Comparison of ENCODE assay signal across 33 mouse cellular contexts in the genomic region with DNA sequence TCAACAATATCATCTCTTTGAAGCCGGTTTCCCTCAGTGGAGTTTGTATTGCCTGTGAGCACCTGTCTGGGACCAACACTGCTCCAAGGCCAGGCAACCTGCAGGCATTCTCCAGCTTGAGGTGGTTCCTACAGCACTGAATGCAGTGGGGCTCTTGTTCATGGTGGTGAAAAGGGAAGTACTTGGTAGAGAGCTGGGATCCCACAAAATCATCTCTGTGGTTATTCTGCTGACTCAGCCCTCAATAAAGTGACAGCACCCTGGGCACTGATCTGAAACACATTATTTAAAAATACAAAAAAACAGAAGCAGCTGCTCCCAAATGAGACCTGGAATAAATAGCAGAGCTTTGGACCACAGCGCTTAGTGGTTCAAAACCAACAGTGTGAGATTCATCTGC. TPM values are rescaled to one million over a fixed set of nuclear protein-coding genes. Genes with fewer than 3 reads are reported as not detected.
DNase-seq lines count a peak whose midpoint lies in the region; ATAC-seq and TF ChIP-seq lines count a peak whose summit lies in the region.
"Had no signal": no experiment of that assay in that cellular context is flagged by ENCODE, and none has a peak within 500 bp of the region (broad histone marks: within the 10 kb centered on the region; RNA-seq: fewer than 3 reads in every experiment).

No protein-coding gene starts in this region.

- TF ChIP-seq RAD21 in CH12.LX (IDR thresholded peaks at IDR 0.05; ENCODE audit: low read depth, low read length) (no peak), MEL (IDR thresholded peaks at IDR 0.05; ENCODE audit: low read depth, low read length) (no peak)

- no peaks in the 10 kb centered on the region for H3K9me3 ChIP-seq in CH12.LX (replicated peaks; ENCODE audit: low read length)
- H3K9me3 ChIP-seq in MEL (replicated peaks; ENCODE audit: insufficient read depth, low read length), result no peaks in the 10 kb centered on the region
- H3K9me3 ChIP-seq in hindbrain, postnatal 0 days (ENCODE audit: low read length), result no peaks in the 10 kb centered on the region
- H3K9me3 ChIP-seq: forebrain, embryonic 10.5 days; forebrain, embryonic 13.5 days; hindbrain, embryonic 10.5 days; hindbrain, embryonic 13.5 days had no signal

- no peaks in the 10 kb centered on the region for H3K27me3 ChIP-seq in CH12.LX (replicated peaks)
- peaks cover 3 to 13% of the 10 kb centered on the region in 2 experiments for H3K27me3 ChIP-seq in MEL (ENCODE audit: control insufficient read depth in 1 of 2, insufficient read depth in 2 of 2, low read length in 2 of 2)
- H3K27me3 ChIP-seq in hindbrain, postnatal 0 days (ENCODE audit: insufficient read depth, low read length), result no peaks in the 10 kb centered on the region
- H3K27me3 ChIP-seq: forebrain, embryonic 13.5 days; hindbrain, embryonic 13.5 days; Patski had no signal

- peak; percentile 77 for ATAC-seq in granulocyte monocyte progenitor cell, adult 5-6 weeks (replicated peaks; ENCODE audit: poor library complexity, severe bottlenecking)
- peak; percentile 85 for ATAC-seq in megakaryocyte progenitor cell, adult 5-6 weeks (replicated peaks; ENCODE audit: poor library complexity)
- no peak for ATAC-seq in hindbrain, postnatal 0 days
- ATAC-seq: forebrain, embryonic 13.5 days; forebrain, embryonic 16.5 days; hindbrain, embryonic 16.5 days; inflammation-experienced regulatory T-cells, adult 6 months; intestine, postnatal 0 days; Patski had no signal

- H3K9ac ChIP-seq in CH12.LX (ENCODE audit: insufficient read depth, low read depth), result no peak overlapping the region
- H3K9ac ChIP-seq in MEL (ENCODE audit: control insufficient read depth, low read depth, low read length, poor library complexity, severe bottlenecking), result no peak overlapping the region
- H3K9ac ChIP-seq in hindbrain, postnatal 0 days (replicated peaks; ENCODE audit: low read length), result no peak overlapping the region
- H3K9ac ChIP-seq: forebrain, embryonic 13.5 days; hindbrain, embryonic 13.5 days had no signal

- H3K4me2 ChIP-seq in CH12.LX (ENCODE audit: insufficient read depth, low read depth, poor library complexity, severe bottlenecking), result no peak overlapping the region
- H3K4me2 ChIP-seq in hindbrain, postnatal 0 days (ENCODE audit: low read depth, low read length), result no peak overlapping the region
- H3K4me2 ChIP-seq: forebrain, embryonic 13.5 days; heart, embryonic 11.5 days; hindbrain, embryonic 13.5 days had no signal

- H3K27ac ChIP-seq in CH12.LX (ENCODE audit: insufficient read depth, low read depth) (no peak overlapping the region), MEL (ENCODE audit: control insufficient read depth, low read depth, low read length) (no peak overlapping the region)
- no peak overlapping the region for H3K27ac ChIP-seq in hindbrain, postnatal 0 days
- H3K27ac ChIP-seq: forebrain, embryonic 10.5 days; forebrain, embryonic 13.5 days; hindbrain, embryonic 10.5 days; hindbrain, embryonic 13.5 days had no signal

- H3K4me3 ChIP-seq in CH12.LX (replicated peaks in 1 of 3; ENCODE audit: low read depth in 2 of 3, low read length in 2 of 3, poor library complexity in 1 of 3) (no peak overlapping the region), MEL (ENCODE audit: control insufficient read depth in 1 of 2, insufficient read depth in 1 of 2, low read depth in 2 of 2, low read length in 2 of 2) (no peak overlapping the region)
- no peak overlapping the region for H3K4me3 ChIP-seq in hindbrain, postnatal 0 days (ENCODE audit: low read length)
- H3K4me3 ChIP-seq: forebrain, embryonic 10.5 days; forebrain, embryonic 13.5 days; hindbrain, embryonic 10.5 days; hindbrain, embryonic 13.5 days had no signal

- TF ChIP-seq EP300 in CH12.LX (IDR thresholded peaks at IDR 0.05; ENCODE audit: low read length) (no peak), MEL (IDR thresholded peaks at IDR 0.05; ENCODE audit: low read depth in 1 of 2, low read length in 2 of 2) (no peak)

- in situ Hi-C loops in CH12.LX (cut with MboI; ENCODE audit: low pct_ligation_motif_present, low pct_unique_long_range_greater_than_20kb, low sequenced_read_pairs), result no loop called here

- dilution Hi-C loops in CH12.LX (cut with MboI; ENCODE audit: extremely low pct_ligation_motif_present, extremely low pct_unique_long_range_greater_than_20kb, low sequenced_read_pairs), result no loop called here

- TF ChIP-seq POLR2A in CH12.LX (IDR thresholded peaks at IDR 0.05; ENCODE audit: low read depth, low read length) (no peak), MEL (IDR thresholded peaks at IDR 0.05; ENCODE audit: control insufficient read depth in 1 of 2, insufficient read depth in 1 of 2, low read depth in 1 of 2, low read length in 2 of 2, poor library complexity in 1 of 2) (no peak)

- TF ChIP-seq CTCF in CH12.LX (conservative IDR thresholded peaks at IDR 0.05 in 1 of 2, IDR thresholded peaks at IDR 0.05 in 1 of 2; ENCODE audit: low read depth in 2 of 2, low read length in 2 of 2) (no peak), MEL (IDR thresholded peaks at IDR 0.05 in 2 of 3, conservative IDR thresholded peaks at IDR 0.05 in 1 of 3; ENCODE audit: control insufficient read depth in 1 of 3, insufficient read depth in 1 of 3, low read depth in 2 of 3, low read length in 3 of 3, poor library complexity in 1 of 3, severe bottlenecking in 1 of 3) (no peak)
- TF ChIP-seq CTCF in hindbrain, postnatal 0 days (IDR thresholded peaks at IDR 0.05; ENCODE audit: low read depth), result no peak

- H3K4me1 ChIP-seq in CH12.LX (ENCODE audit: control insufficient read depth in 1 of 2, insufficient read depth in 2 of 2) (peaks cover 0 to 6% of the 10 kb centered on the region in 2 experiments; a peak in 1 of 4 replicates), MEL (ENCODE audit: control insufficient read depth in 1 of 2, insufficient read depth in 2 of 2, low read length in 2 of 2) (peaks cover 0 to 4% of the 10 kb centered on the region in 2 experiments; a peak in 1 of 4 replicates)
- 0 out of 2 replicates have a peak, but pooled peaks cover 5% of the 10 kb centered on the region for H3K4me1 ChIP-seq in hindbrain, postnatal 0 days (ENCODE audit: insufficient read depth, low read length)

- H3K36me3 ChIP-seq in CH12.LX (replicated peaks in 1 of 2; ENCODE audit: control insufficient read depth in 1 of 2, insufficient read depth in 1 of 2, low read length in 1 of 2) (peaks cover 71 to 98% of the 10 kb centered on the region in 2 experiments), MEL (ENCODE audit: control insufficient read depth in 1 of 2, insufficient read depth in 2 of 2, low read length in 2 of 2) (no peaks in the 10 kb centered on the region)
- peaks cover 34% of the 10 kb centered on the region for H3K36me3 ChIP-seq in hindbrain, postnatal 0 days (ENCODE audit: insufficient read depth, low read length)

- H3K79me2 ChIP-seq in CH12.LX (replicated peaks; ENCODE audit: control insufficient read depth, extremely low read depth, insufficient read depth, poor library complexity, severe bottlenecking) (no peaks in the 10 kb centered on the region), MEL (ENCODE audit: control insufficient read depth, insufficient read depth, low read length, poor library complexity) (no peaks in the 10 kb centered on the region)

- WGBS in hindbrain, postnatal 0 days, result 94% methylated on average over 2 of the region's 2 CpGs

- DNase-seq in CH12.LX (ENCODE audit: extremely low read depth), result no peak
- DNase-seq in MEL (ENCODE audit: low read depth, low spot score), result peak; percentile 56
- DNase-seq in urinary bladder, postnatal 14 days (ENCODE audit: low spot score), result no peak
- DNase-seq in testis, postnatal 10 days (ENCODE audit: low spot score), result no peak
- DNase-seq in hindbrain, postnatal 0 days (ENCODE audit: low spot score), result no peak
- DNase-seq: adrenal gland, postnatal 10 days; cerebellum, adult 11-12 months; cerebellum, adult 8-10 months; cerebellum, postnatal 10 days; cerebellum, postnatal 36 days; gastrocnemius, postnatal 10 days; gastrocnemius, postnatal 36 days; heart, adult 11 months had no signal

RNA-seq across cellular contexts. Expression of a gene that starts 7.7 kb away (rescaled TPM):
- total RNA-seq in CH12.LX (2012; rRNA removed) (not detected in 2 replicates), CH12.LX (2014; rRNA removed) (not detected in 2 replicates), MEL (2012; rRNA removed) (not detected in 2 replicates)
- polyA plus RNA-seq in CH12.LX (2012; ENCODE audit: insufficient read length, low read depth) (not detected in 2 replicates), MEL (2012; ENCODE audit: insufficient read depth in 1 of 2, insufficient read length in 2 of 2, low read depth in 1 of 2, low replicate concordance in 2 of 2, missing spikeins in 1 of 2) (not detected)
- total RNA-seq in granulocyte monocyte progenitor cell, adult 5-6 weeks (2014; fragmentation: Nextera tagmentation), result not detected in 2 replicates
- total RNA-seq in granulocyte monocyte progenitor cell, adult 5-6 weeks (2017), result not detected in 2 replicates
- total RNA-seq in megakaryocyte progenitor cell, adult 5-6 weeks (2015), result not detected in 2 replicates
- not detected in 2 replicates for total RNA-seq in megakaryocyte progenitor cell, adult 5-6 weeks (2017)
- 0.58 TPM in 1 of 2 replicates, not detected in the other for total RNA-seq in hindbrain, postnatal 0 days (2014; rRNA removed)
- not detected in 2 replicates for polyA plus RNA-seq in hindbrain, postnatal 0 days (2015; fragmentation: Nextera tagmentation; extraction: Ambion mirVana)
- total RNA-seq: adrenal gland, adult 18-20 months; adrenal gland, postnatal 10 days; heart, adult 8-10 months; heart, postnatal 25 days had no signal
- polyA plus RNA-seq: brain, embryonic 14.5 days; embryonic facial prominence, embryonic 11.5 days; embryonic facial prominence, embryonic 14.5 days; forebrain, embryonic 10.5 days; forebrain, embryonic 13.5 days; forebrain, embryonic 16.5 days; heart, embryonic 11.5 days; heart, embryonic 14.5 days; heart, postnatal 0 days; hindbrain, embryonic 10.5 days; hindbrain, embryonic 13.5 days; hindbrain, embryonic 16.5 days; inflammation-experienced regulatory T-cells, adult 6 months; intestine, postnatal 0 days; Patski had no signal

RNA-seq across cellular contexts. Expression of a gene that starts 22.2 kb away (rescaled TPM):
- total RNA-seq in CH12.LX (2012; rRNA removed) (57.9 and 60.5 TPM in 2 replicates), CH12.LX (2014; rRNA removed) (53.3 and 55.4 TPM in 2 replicates), MEL (2012; rRNA removed) (not detected in 2 replicates)
- polyA plus RNA-seq in CH12.LX (2012; ENCODE audit: insufficient read length, low read depth) (62.9 and 69.5 TPM in 2 replicates), MEL (2012; ENCODE audit: insufficient read depth in 1 of 2, insufficient read length in 2 of 2, low read depth in 1 of 2, low replicate concordance in 2 of 2, missing spikeins in 1 of 2) (not detected)
- 52.5 and 87.5 TPM in 2 replicates for total RNA-seq in granulocyte monocyte progenitor cell, adult 5-6 weeks (2014; fragmentation: Nextera tagmentation)
- total RNA-seq in granulocyte monocyte progenitor cell, adult 5-6 weeks (2017), result 34.0 and 38.0 TPM in 2 replicates
- total RNA-seq in megakaryocyte progenitor cell, adult 5-6 weeks (2015), result 58.3 and 101 TPM in 2 replicates
- total RNA-seq in megakaryocyte progenitor cell, adult 5-6 weeks (2017), result 25.2 and 35.2 TPM in 2 replicates
- total RNA-seq in hindbrain, postnatal 0 days (2014; rRNA removed), result 21.6 and 61.1 TPM in 2 replicates
- 48.9 and 51.7 TPM in 2 replicates for polyA plus RNA-seq in hindbrain, postnatal 0 days (2015; fragmentation: Nextera tagmentation; extraction: Ambion mirVana)

RNA-seq across cellular contexts. Expression of a gene that starts 31.4 kb away (rescaled TPM):
- total RNA-seq in CH12.LX (2012; rRNA removed) (not detected in 2 replicates), CH12.LX (2014; rRNA removed) (not detected in 2 replicates), MEL (2012; rRNA removed) (not detected in 2 replicates)
- polyA plus RNA-seq in CH12.LX (2012; ENCODE audit: insufficient read length, low read depth) (not detected in 2 replicates), MEL (2012; ENCODE audit: insufficient read depth in 1 of 2, insufficient read length in 2 of 2, low read depth in 1 of 2, low replicate concordance in 2 of 2, missing spikeins in 1 of 2) (not detected)
- total RNA-seq in granulocyte monocyte progenitor cell, adult 5-6 weeks (2014; fragmentation: Nextera tagmentation), result not detected in 2 replicates
- not detected in 2 replicates for total RNA-seq in granulocyte monocyte progenitor cell, adult 5-6 weeks (2017)
- total RNA-seq in megakaryocyte progenitor cell, adult 5-6 weeks (2015), result not detected in 2 replicates
- total RNA-seq in megakaryocyte progenitor cell, adult 5-6 weeks (2017), result not detected in 2 replicates
- total RNA-seq in hindbrain, postnatal 0 days (2014; rRNA removed), result 38.5 and 51.4 TPM in 2 replicates
- polyA plus RNA-seq in hindbrain, postnatal 0 days (2015; fragmentation: Nextera tagmentation; extraction: Ambion mirVana), result 16.4 and 17.4 TPM in 2 replicates
- polyA plus RNA-seq: inflammation-experienced regulatory T-cells, adult 6 months had no signal

Comparison
In these comparisons a context has a peak if more than half of its experiments do, and no peak if none do; other contexts are left out.
1. RNA of a gene that starts 22.2 kb away (total RNA-seq): 25.2 to 101 TPM in megakaryocyte progenitor cell, adult 5-6 weeks, 21.6 to 61.1 TPM in hindbrain, postnatal 0 days, 53.3 to 60.5 TPM in CH12.LX and 34.0 to 87.5 TPM in granulocyte monocyte progenitor cell, adult 5-6 weeks; not detected in MEL; every median in the first group is over 10 times any median in the second.
2. RNA of a gene that starts 31.4 kb away (total RNA-seq): 38.5 to 51.4 TPM in hindbrain, postnatal 0 days; not detected in CH12.LX, not detected in MEL, not detected in granulocyte monocyte progenitor cell, adult 5-6 weeks and not detected in megakaryocyte progenitor cell, adult 5-6 weeks; every median in the first group is over 10 times any median in the second.